Mouse (Mus musculus) myocyte (in vitro differentiated cells): ENCODE results near the gene Amot.

Experiments
- CEBPB ChIP-seq: IDR thresholded peaks from 2 replicates; pipeline ENCODE4 v1.6.1; 2011; ENCODE audit warnings: mild to moderate bottlenecking, moderate library complexity; ENCODE audit not compliant: poor library complexity, insufficient read depth, severe bottlenecking
- E2F4 ChIP-seq: IDR thresholded peaks from one replicate; pipeline ENCODE4 v1.6.1; 2011; ENCODE audit warnings: mild to moderate bottlenecking, control low read depth, moderate library complexity; ENCODE audit not compliant: insufficient read depth
- MAX ChIP-seq: IDR thresholded peaks from one replicate; pipeline ENCODE4 v1.6.1; 2011; ENCODE audit warnings: low read depth, mild to moderate bottlenecking, control low read depth
- MYOG ChIP-seq, 3 experiments: IDR thresholded peaks; one replicate each; pipeline ENCODE4 v1.6.1; 2011; ENCODE audit warnings: control low read depth in 2 of 3, low read depth in 2 of 3, mild to moderate bottlenecking in 2 of 3; ENCODE audit not compliant: insufficient read length in 2 of 3, control insufficient read depth in 1 of 3, insufficient read depth in 1 of 3
- POLR2A ChIP-seq: IDR thresholded peaks from one replicate; pipeline ENCODE4 v1.6.1; 2011; ENCODE audit warnings: low read depth, mild to moderate bottlenecking, control low read depth, moderate library complexity; ENCODE audit not compliant: insufficient read length
- POLR2AphosphoS2 ChIP-seq: IDR thresholded peaks from one replicate; pipeline ENCODE4 v1.6.1; 2011; ENCODE audit warnings: low read depth, control low read depth; ENCODE audit not compliant: insufficient read length
- SRF ChIP-seq: IDR thresholded peaks from one replicate; pipeline ENCODE4 v1.6.1; 2011; ENCODE audit warnings: low read depth; ENCODE audit not compliant: control insufficient read depth, insufficient read length
- TCF12 ChIP-seq: IDR thresholded peaks from one replicate; pipeline ENCODE4 v1.6.1; 2011; ENCODE audit warnings: mild to moderate bottlenecking, control low read depth; ENCODE audit not compliant: poor library complexity, insufficient read depth, severe bottlenecking
- TCF3 ChIP-seq: IDR thresholded peaks from one replicate; pipeline ENCODE4 v1.6.1; 2011; ENCODE audit warnings: low read depth, control low read depth; ENCODE audit not compliant: insufficient read length
- USF1 ChIP-seq: IDR thresholded peaks from one replicate; pipeline ENCODE4 v1.6.1; 2011; ENCODE audit warnings: low read depth, mild to moderate bottlenecking, control low read depth, moderate library complexity

GRCm38 (mm10) chrX:145414319-145414718, 90.7 kb downstream of the Amot start:
- TF ChIP-seq TCF12, result no peak
- no peak for TF ChIP-seq USF1
- TF ChIP-seq POLR2A, result no peak
- no peak for TF ChIP-seq MAX
- no peak for TF ChIP-seq POLR2AphosphoS2
- TF ChIP-seq SRF, result no peak
- TF ChIP-seq TCF3, result no peak
- TF ChIP-seq CEBPB, result no peak
- no peak for TF ChIP-seq E2F4
- TF ChIP-seq MYOG (IDR thresholded peaks at IDR 0.05; ENCODE audit: control insufficient read depth in 1 of 3, insufficient read depth in 1 of 3, insufficient read length in 2 of 3, low read depth in 2 of 3), result no peak
